ENCODE assay signal across 13 mouse cellular contexts in genomic region chr7:80611646-80612045, GRCm38 (mm10).
A peak's percentile ranks its signal among the peaks of the same experiment; 100 is the strongest.
DNase-seq lines count a peak whose midpoint lies in the region; ATAC-seq and TF ChIP-seq lines count a peak whose summit lies in the region.
"Had no signal": no experiment of that assay in that cellular context is flagged by ENCODE, and none has a peak within 500 bp of the region (broad histone marks: within the 10 kb centered on the region; RNA-seq: fewer than 3 reads in every experiment).

No protein-coding gene starts in this region.

- peak; percentile 41 for DNase-seq in adrenal gland, postnatal 14 days
- no peak for DNase-seq in adrenal gland, adult 8-10 months
- no peak for DNase-seq in hindbrain, embryonic 10.5 days (ENCODE audit: low spot score)
- DNase-seq in thymus, postnatal 25 days: no peak
- DNase-seq in forebrain, postnatal 0 days: no peak
- DNase-seq: liver, embryonic 13.5 days; right cerebral cortex, postnatal 14 days had no signal

- no peak overlapping the region for H3K9ac ChIP-seq in hindbrain, embryonic 12.5 days
- no peak overlapping the region for H3K9ac ChIP-seq in heart, embryonic 15.5 days
- H3K9ac ChIP-seq in forebrain, postnatal 0 days: no peak overlapping the region
- H3K9ac ChIP-seq: liver, embryonic 13.5 days; neural tube, embryonic 12.5 days; stomach, embryonic 15.5 days had no signal

- peaks cover 9% of the 10 kb centered on the region; the same call in 1 of the 2 replicates for H3K36me3 ChIP-seq in hindbrain, embryonic 10.5 days
- H3K36me3 ChIP-seq in hindbrain, embryonic 12.5 days: no peaks in the 10 kb centered on the region; the same call in 1 of the 2 replicates
- no peaks in the 10 kb centered on the region for H3K36me3 ChIP-seq in E14TG2a.4 (ENCODE audit: insufficient read depth, low read length)
- peaks cover 18% of the 10 kb centered on the region; the same call in 1 of the 2 replicates for H3K36me3 ChIP-seq in heart, embryonic 15.5 days
- H3K36me3 ChIP-seq in forebrain, postnatal 0 days (ENCODE audit: insufficient read depth): peaks cover 20% of the 10 kb centered on the region
- H3K36me3 ChIP-seq: stomach, embryonic 15.5 days had no signal

- peaks cover 33% of the 10 kb centered on the region for H3K4me1 ChIP-seq in hindbrain, embryonic 10.5 days (replicated peaks)
- H3K4me1 ChIP-seq in hindbrain, embryonic 12.5 days: peaks cover 12% of the 10 kb centered on the region
- peaks cover 20% of the 10 kb centered on the region for H3K4me1 ChIP-seq in E14TG2a.4 (replicated peaks; ENCODE audit: low read depth, low read length)
- H3K4me1 ChIP-seq in heart, embryonic 15.5 days (replicated peaks): peaks cover 16% of the 10 kb centered on the region
- H3K4me1 ChIP-seq in forebrain, postnatal 0 days (ENCODE audit: insufficient read depth): no peaks in the 10 kb centered on the region
- H3K4me1 ChIP-seq: liver, embryonic 13.5 days; neural tube, embryonic 12.5 days had no signal

- H3K27me3 ChIP-seq in hindbrain, embryonic 10.5 days (ENCODE audit: insufficient read depth, poor library complexity, severe bottlenecking): no peaks in the 10 kb centered on the region
- H3K27me3 ChIP-seq in hindbrain, embryonic 12.5 days: no peaks in the 10 kb centered on the region
- peaks cover 5% of the 10 kb centered on the region; the same call in 1 of the 2 replicates for H3K27me3 ChIP-seq in E14TG2a.4 (ENCODE audit: insufficient read depth, low read length)
- no peaks in the 10 kb centered on the region for H3K27me3 ChIP-seq in heart, embryonic 15.5 days
- H3K27me3 ChIP-seq in forebrain, postnatal 0 days (ENCODE audit: insufficient read depth, low read length): no peaks in the 10 kb centered on the region
- H3K27me3 ChIP-seq: liver, embryonic 13.5 days; neural tube, embryonic 12.5 days; stomach, embryonic 15.5 days had no signal

- 78% methylated on average over 7 of the region's 7 CpGs for WGBS in hindbrain, embryonic 10.5 days
- WGBS in hindbrain, embryonic 12.5 days: 74% methylated on average over 7 of the region's 7 CpGs
- WGBS in heart, embryonic 15.5 days: 82% methylated on average over 7 of the region's 7 CpGs
- 65% methylated on average over 7 of the region's 7 CpGs for WGBS in forebrain, postnatal 0 days

- ATAC-seq in hindbrain, embryonic 12.5 days (ENCODE audit: low FRiP score): no peak
- ATAC-seq in heart, embryonic 15.5 days (replicated peaks; ENCODE audit: insufficient number of reproducible peaks, insufficient read depth, low FRiP score, low read depth): no peak
- no peak for ATAC-seq in forebrain, postnatal 0 days
- ATAC-seq: hindbrain, embryonic 16.5 days had no signal

- no peak for TF ChIP-seq CTCF in E14TG2a.4 (conservative IDR thresholded peaks at IDR 0.05; ENCODE audit: low read length)
- TF ChIP-seq CTCF in forebrain, postnatal 0 days (IDR thresholded peaks at IDR 0.05; ENCODE audit: low read depth): no peak

- H3K4me2 ChIP-seq in hindbrain, embryonic 12.5 days (replicated peaks): no peak overlapping the region
- H3K4me2 ChIP-seq in heart, embryonic 15.5 days: no peak overlapping the region
- no peak overlapping the region for H3K4me2 ChIP-seq in forebrain, postnatal 0 days (ENCODE audit: low read depth)
- H3K4me2 ChIP-seq: liver, embryonic 13.5 days; neural tube, embryonic 12.5 days; stomach, embryonic 15.5 days had no signal

- H3K9me3 ChIP-seq in hindbrain, embryonic 10.5 days: no peaks in the 10 kb centered on the region
- no peaks in the 10 kb centered on the region for H3K9me3 ChIP-seq in hindbrain, embryonic 12.5 days (replicated peaks)
- H3K9me3 ChIP-seq in E14TG2a.4 (ENCODE audit: low read length): no peaks in the 10 kb centered on the region
- no peaks in the 10 kb centered on the region for H3K9me3 ChIP-seq in heart, embryonic 15.5 days (replicated peaks)
- H3K9me3 ChIP-seq in forebrain, postnatal 0 days (ENCODE audit: low read length): no peaks in the 10 kb centered on the region
- H3K9me3 ChIP-seq: liver, embryonic 13.5 days; neural tube, embryonic 12.5 days; stomach, embryonic 15.5 days had no signal

- H3K27ac ChIP-seq in hindbrain, embryonic 10.5 days: peak overlapping the region; percentile 19
- no peak overlapping the region; the same call in 1 of the 2 replicates for H3K27ac ChIP-seq in hindbrain, embryonic 12.5 days
- H3K27ac ChIP-seq in heart, embryonic 15.5 days: peak overlapping the region; percentile 26; the same call in 1 of the 2 replicates
- H3K27ac ChIP-seq in forebrain, postnatal 0 days (ENCODE audit: low read depth, low read length): no peak overlapping the region
- H3K27ac ChIP-seq: liver, embryonic 13.5 days; neural tube, embryonic 12.5 days; stomach, embryonic 15.5 days had no signal

- H3K4me3 ChIP-seq in hindbrain, embryonic 10.5 days: no peak overlapping the region
- H3K4me3 ChIP-seq in hindbrain, embryonic 12.5 days: no peak overlapping the region
- peak overlapping the region; percentile 37 for H3K4me3 ChIP-seq in E14TG2a.4 (replicated peaks; ENCODE audit: low read length)
- no peak overlapping the region for H3K4me3 ChIP-seq in heart, embryonic 15.5 days
- no peak overlapping the region for H3K4me3 ChIP-seq in forebrain, postnatal 0 days (ENCODE audit: low read depth, low read length)
- H3K4me3 ChIP-seq: liver, embryonic 13.5 days; neural tube, embryonic 12.5 days; stomach, embryonic 15.5 days had no signal

Comparison
In these comparisons a context has a peak if more than half of its experiments do, and no peak if none do; other contexts are left out.
1. H3K27ac ChIP-seq: peak in hindbrain, embryonic 10.5 days (single experiment) and heart, embryonic 15.5 days (single experiment); none in hindbrain, embryonic 12.5 days (single experiment) and forebrain, postnatal 0 days (single experiment).